Mouse (Mus musculus) midbrain, postnatal 0 days (tissue): ENCODE measurements around the gene Adra2b. TPM values are rescaled to one million over a fixed set of nuclear protein-coding genes. Genes with fewer than 3 reads are reported as not detected.

ENCODE experiments used
- ATAC-seq: fragments of 200-750 bp; cut with Nextera tagmentation; 2 replicates; pipeline ENCODE4 v1.8.0; 2017; ENCODE audit warnings: moderate number of reproducible peaks, mild to moderate bottlenecking, moderate TSS enrichment, moderate library complexity; ENCODE audit not compliant: low FRiP score
- DNase-seq: peaks from one replicate; pipeline ENCODE4 v3.0.0-alpha.2; 2015; ENCODE audit warnings: low spot score
- H3K27ac ChIP-seq: fragments of 300-500 bp; sonication (generic); 2 replicates; pipeline ENCODE4 v1.5.1; 2014; ENCODE audit warnings: low read depth, mild to moderate bottlenecking, low read length, mixed read lengths
- H3K27me3 ChIP-seq: fragments of 300-500 bp; sonication (generic); 2 replicates; pipeline ENCODE4 v1.6.1; 2014; ENCODE audit warnings: low read length, control low read depth, mixed read lengths; ENCODE audit not compliant: insufficient read depth
- H3K36me3 ChIP-seq: fragments of 300-500 bp; sonication (generic); 2 replicates; pipeline ENCODE4 v1.6.1; 2014; ENCODE audit warnings: low read length, control low read depth, mixed read lengths; ENCODE audit not compliant: insufficient read depth
- H3K4me1 ChIP-seq: fragments of 300-500 bp; sonication (generic); 2 replicates; pipeline ENCODE4 v1.6.1; 2014; ENCODE audit warnings: mild to moderate bottlenecking, control low read depth, antibody characterized with exemption, low read length, mixed read lengths; ENCODE audit not compliant: insufficient read depth
- H3K4me2 ChIP-seq: fragments of 300-500 bp; sonication (generic); 2 replicates; pipeline ENCODE4 v1.6.1; 2014; ENCODE audit warnings: low read depth, mild to moderate bottlenecking, low read length, mixed read lengths; ENCODE audit not compliant: poor library complexity, severe bottlenecking
- H3K4me3 ChIP-seq: fragments of 300-500 bp; sonication (generic); 2 replicates; pipeline ENCODE4 v1.5.1; 2014; ENCODE audit warnings: low read depth, mild to moderate bottlenecking, low read length, moderate library complexity
- H3K9ac ChIP-seq: fragments of 300-500 bp; sonication (generic); replicated peaks from 2 replicates; pipeline ENCODE4 v1.6.1; 2014; ENCODE audit warnings: mild to moderate bottlenecking, low read length, moderate library complexity, mixed read lengths; ENCODE audit not compliant: poor library complexity, severe bottlenecking
- H3K9me3 ChIP-seq: fragments of 300-500 bp; sonication (generic); 2 replicates; pipeline ENCODE4 v1.6.1; 2016; ENCODE audit warnings: low read length, control low read depth
- CTCF ChIP-seq: IDR thresholded peaks from 2 replicates; pipeline ENCODE4 v1.5.1; 2016; ENCODE audit warnings: antibody characterized with exemption, mild to moderate bottlenecking
- WGBS: fragments of 180-500 bp; shearing (Covaris S2); extraction: QIAGEN DNeasy Blood & Tissue Kit; methylation state at CpG from one replicate; pipeline ENCODE4 v1.1.7; 2014; 5-methylcytosine and 5-hydroxymethylcytosine counted together
- polyA plus RNA-seq: library from polyadenylated mRNA; unstranded; fragments of >200 nt; fragmentation: Nextera tagmentation; extraction: Ambion mirVana; gene quantifications from 2 replicates; pipeline ENCODE4 v1.2.1, GENCODE M21; 2015
- total RNA-seq: library from RNA; depleted of rRNA; stranded (reverse); fragments of >200 nt; gene quantifications from 2 replicates; pipeline ENCODE4 v1.2.3, GENCODE M21; 2014

The Adra2b gene
- total and polyA plus RNA-seq, 2 experiments from 2014 or later: 0.68 to 0.71 TPM

GRCm38 (mm10) chr2:127333945-127334603 is 28.9 kb upstream of the Adra2b start:
- no peak overlapping the region for H3K27ac ChIP-seq
- no peaks in the 10 kb centered on the region for H3K9me3 ChIP-seq
- no peak overlapping the region for H3K4me3 ChIP-seq
- H3K36me3 ChIP-seq: no peaks in the 10 kb centered on the region
- H3K4me2 ChIP-seq: no peak overlapping the region
- ATAC-seq: no peak
- peaks cover 13% of the 10 kb centered on the region for H3K27me3 ChIP-seq
- TF ChIP-seq CTCF: no peak
- 79% methylated on average over 5 of the region's 5 CpGs for WGBS
- H3K9ac ChIP-seq: no peak overlapping the region
- DNase-seq: no peak
- H3K4me1 ChIP-seq: no peaks in the 10 kb centered on the region

GRCm38 (mm10) chr2:127335078-127335541 is 27.9 kb upstream of the Adra2b start:
- TF ChIP-seq CTCF: no peak

GRCm38 (mm10) chr2:127335767-127336496 is 27.1 kb upstream of the Adra2b start, which contains the start of gene Dusp2:
TSS of gene Dusp2 (plus strand) at chr2:127336159.
- ATAC-seq (peak; percentile 78), DNase-seq (peak; percentile 62)
- peak within 1 kb of the TSS; percentile 66 for H3K4me2 ChIP-seq
- peak within 1 kb of the TSS; percentile 44 for H3K4me3 ChIP-seq
- WGBS: under 1% methylated on average over 63 of the region's 76 CpGs
- TF ChIP-seq CTCF: no peak
- no peak within 1 kb of the TSS for H3K27ac ChIP-seq
- H3K27me3 ChIP-seq: peaks cover 13% of the 10 kb centered on the region
- H3K9ac ChIP-seq: peak within 1 kb of the TSS; percentile 52
- no peaks in the 10 kb centered on the region for H3K4me1 ChIP-seq
- H3K36me3 ChIP-seq: no peaks in the 10 kb centered on the region
- H3K9me3 ChIP-seq: no peaks in the 10 kb centered on the region

More at GRCm38 (mm10) chr2:127335078-127335541, 27.9 kb upstream of the Adra2b start:
- DNase-seq (no peak), ATAC-seq (no peak)
- no peaks in the 10 kb centered on the region for H3K9me3 ChIP-seq
- H3K27ac ChIP-seq: no peak overlapping the region
- peaks cover 13% of the 10 kb centered on the region for H3K27me3 ChIP-seq
- no peak overlapping the region for H3K4me3 ChIP-seq
- no peak overlapping the region; the same call in 1 of the 2 replicates for H3K4me2 ChIP-seq
- WGBS: 49% methylated on average over 11 of the region's 11 CpGs
- H3K9ac ChIP-seq: no peak overlapping the region
- no peaks in the 10 kb centered on the region for H3K4me1 ChIP-seq
- H3K36me3 ChIP-seq: no peaks in the 10 kb centered on the region

DNA sequence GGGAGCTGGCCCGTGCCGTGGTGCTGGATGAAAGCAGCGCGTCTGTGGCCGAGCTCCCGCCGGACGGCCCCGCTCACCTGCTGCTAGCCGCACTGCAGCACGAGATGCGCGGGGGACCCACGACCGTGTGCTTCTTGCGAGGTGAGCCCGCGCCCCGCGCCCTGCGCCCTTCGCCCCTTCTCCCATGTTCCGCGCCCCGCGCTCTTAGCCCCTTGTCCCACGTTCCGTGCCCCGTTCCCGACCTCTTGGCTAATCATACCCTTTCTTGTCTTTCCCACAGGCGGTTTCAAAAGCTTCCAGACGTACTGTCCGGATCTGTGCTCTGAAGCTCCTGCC is 26.5 kb upstream of the Adra2b start:
- Histone ChIP-seq H3K4me2 (peak overlapping the region; percentile 66), H3K4me3 (peak overlapping the region; percentile 44), H3K4me1 (no peaks in the 10 kb centered on the region), H3K36me3 (no peaks in the 10 kb centered on the region), H3K27me3 (peaks cover 13% of the 10 kb centered on the region), H3K9me3 (no peaks in the 10 kb centered on the region), H3K27ac (no peak overlapping the region), H3K9ac (peak overlapping the region; percentile 52)
- DNase-seq: no peak
- peak; percentile 17 for ATAC-seq
- TF ChIP-seq CTCF: no peak
- WGBS: 5% methylated on average over 26 of the region's 33 CpGs

DNA sequence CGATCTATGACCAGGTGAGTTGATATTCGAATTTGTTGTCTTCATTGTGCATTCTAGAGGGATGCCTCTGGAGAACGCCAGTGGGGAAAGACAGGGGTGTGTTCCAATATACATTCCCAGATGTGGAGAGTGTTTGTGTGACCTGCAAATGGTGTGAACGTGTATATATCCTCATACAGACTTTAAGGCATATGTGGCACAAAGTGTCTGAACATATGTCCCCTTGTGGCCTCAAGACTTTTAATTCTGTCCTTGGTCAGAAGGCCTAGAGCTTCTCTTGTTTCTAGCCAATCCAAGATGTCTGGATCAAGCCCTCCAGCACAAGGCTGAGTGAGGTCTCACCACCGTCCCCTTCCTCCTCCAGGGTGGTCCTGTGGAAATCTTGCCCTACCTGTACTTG is 26.1 kb upstream of the Adra2b start:
- Histone ChIP-seq H3K9me3 (no peaks in the 10 kb centered on the region), H3K27ac (no peak overlapping the region), H3K4me2 (peak overlapping the region; percentile 66), H3K9ac (peak overlapping the region; percentile 52; the same call in 1 of the 2 replicates), H3K27me3 (peaks cover 13% of the 10 kb centered on the region), H3K4me1 (no peaks in the 10 kb centered on the region), H3K36me3 (no peaks in the 10 kb centered on the region), H3K4me3 (peak overlapping the region; percentile 44)
- DNase-seq: no peak
- WGBS: 41% methylated on average over 5 of the region's 5 CpGs
- no peak for ATAC-seq
- TF ChIP-seq CTCF: no peak

DNA sequence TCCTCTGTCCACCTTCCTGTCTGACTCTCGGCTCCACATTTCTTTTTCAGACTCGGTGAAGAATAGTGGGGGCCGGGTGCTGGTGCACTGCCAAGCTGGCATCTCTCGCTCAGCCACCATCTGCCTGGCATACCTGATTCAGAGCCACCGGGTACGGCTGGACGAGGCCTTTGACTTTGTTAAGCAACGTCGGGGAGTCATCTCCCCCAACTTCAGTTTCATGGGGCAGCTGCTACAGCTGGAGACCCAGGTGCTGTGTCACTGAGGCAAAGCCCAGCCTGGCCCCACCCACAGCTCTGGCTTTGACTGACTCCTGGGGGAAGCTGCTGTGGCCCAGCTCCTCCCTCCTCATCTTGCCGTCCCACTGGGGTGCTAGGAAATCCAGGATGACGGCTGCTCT is 25.5 kb upstream of the Adra2b start:
- Histone ChIP-seq H3K9ac (no peak overlapping the region), H3K4me2 (peak overlapping the region; percentile 66; the same call in 1 of the 2 replicates), H3K4me1 (no peaks in the 10 kb centered on the region), H3K9me3 (no peaks in the 10 kb centered on the region), H3K27ac (no peak overlapping the region), H3K36me3 (no peaks in the 10 kb centered on the region), H3K27me3 (peaks cover 13% of the 10 kb centered on the region), H3K4me3 (peak overlapping the region; percentile 44; the same call in 1 of the 2 replicates)
- no peak for ATAC-seq
- WGBS: 68% methylated on average over 11 of the region's 11 CpGs
- DNase-seq: no peak
- TF ChIP-seq CTCF: no peak
